Mouse (Mus musculus): Measurements from ENCODE around the gene Nagk.
"Not testable (repeated sequence)": the region's sequence is repeated elsewhere in the genome, so short reads cannot be mapped to it uniquely, and the experiment has no call there.

Nagk gene

DNA sequence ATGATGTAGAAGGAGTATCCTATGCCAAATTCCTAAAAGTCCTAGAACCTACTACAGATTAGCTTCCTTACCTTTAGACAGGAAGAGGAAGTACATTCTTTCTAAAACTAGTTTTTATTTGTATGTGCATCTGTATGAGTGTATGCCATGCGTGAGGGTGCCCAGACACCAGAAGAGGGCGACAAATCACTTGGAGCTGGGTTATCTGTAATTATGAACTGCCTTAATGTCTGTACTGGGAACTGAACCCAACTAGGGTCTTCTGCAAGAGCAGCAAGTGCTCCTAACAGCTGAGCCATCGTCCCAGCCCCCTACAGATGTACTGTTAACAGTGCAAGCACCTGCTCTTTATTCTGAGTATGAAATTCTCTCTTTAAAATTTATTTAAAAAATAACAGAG, 21.0 kb downstream of the Nagk start:
- in situ Hi-C loops (cut with MboI, MseI) = loop anchor here (25.0 kb wide), 1 partner anchor 1772 kb away; the partner anchor contains the start of gene Alms1

DNA sequence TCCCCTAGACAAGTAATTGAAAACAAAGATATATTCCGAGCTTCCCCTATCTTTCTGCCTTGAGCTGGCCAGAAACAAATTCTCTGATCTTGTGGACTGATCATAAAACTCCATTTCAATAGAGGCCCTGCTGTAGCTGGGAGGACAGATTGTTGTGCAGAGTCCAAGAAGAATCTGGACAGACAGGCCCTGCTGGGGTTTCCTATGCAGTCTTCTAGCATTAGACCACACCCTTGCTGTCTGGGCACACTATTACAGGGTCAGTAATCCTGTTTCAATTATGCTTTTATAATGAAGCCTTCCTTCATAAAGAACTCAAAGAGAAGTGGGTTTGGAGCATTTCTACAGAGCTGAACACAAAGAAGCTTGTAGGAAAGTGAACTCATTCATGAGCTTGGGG, 24.2 kb downstream of the Nagk start:
- in situ Hi-C loops (cut with MboI, MseI) = loop anchor here (25.0 kb wide), 1 partner anchor 1768 kb away; the partner anchor contains the start of gene Alms1

DNA sequence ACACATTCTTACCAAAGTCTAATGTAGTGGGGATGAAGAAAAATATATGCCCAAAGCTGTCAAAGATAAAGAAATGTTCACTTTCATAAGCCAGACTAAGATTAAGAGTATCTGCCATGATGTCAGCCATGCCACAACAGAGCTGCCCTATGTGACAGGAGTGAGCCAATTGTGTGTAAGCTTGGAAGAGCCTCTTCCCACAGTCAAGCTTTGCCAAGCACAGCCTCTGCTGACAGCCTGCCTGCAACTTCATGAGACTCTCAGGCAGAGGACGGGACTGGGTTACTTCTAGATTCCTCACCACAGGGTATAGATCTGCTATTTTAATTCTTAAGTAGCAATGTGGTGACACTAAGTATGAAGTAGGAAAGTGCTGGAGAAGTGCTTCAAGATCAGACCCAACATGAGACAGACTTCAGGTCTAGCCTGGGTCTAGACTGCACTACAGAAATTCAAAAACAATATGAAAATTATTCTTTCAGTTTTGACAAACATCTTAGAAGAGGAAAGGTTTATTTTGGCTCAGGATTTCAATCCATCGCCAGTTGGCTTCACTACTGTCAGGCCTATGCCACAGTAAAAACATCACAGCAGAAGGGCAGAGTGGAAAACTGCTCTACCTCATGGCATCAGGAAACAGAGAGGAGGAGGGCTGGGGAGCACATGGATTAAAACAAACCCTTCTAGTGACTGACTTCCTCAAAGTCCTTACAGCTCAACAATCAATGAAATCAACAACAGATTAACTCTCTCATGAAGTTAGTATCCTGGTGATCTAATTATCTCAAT, 26.1 kb downstream of the Nagk start:
- in situ Hi-C loops (cut with MboI, MseI) = loop anchor here (25.0 kb wide), 1 partner anchor 1766 kb away; the partner anchor contains the start of gene Alms1

DNA sequence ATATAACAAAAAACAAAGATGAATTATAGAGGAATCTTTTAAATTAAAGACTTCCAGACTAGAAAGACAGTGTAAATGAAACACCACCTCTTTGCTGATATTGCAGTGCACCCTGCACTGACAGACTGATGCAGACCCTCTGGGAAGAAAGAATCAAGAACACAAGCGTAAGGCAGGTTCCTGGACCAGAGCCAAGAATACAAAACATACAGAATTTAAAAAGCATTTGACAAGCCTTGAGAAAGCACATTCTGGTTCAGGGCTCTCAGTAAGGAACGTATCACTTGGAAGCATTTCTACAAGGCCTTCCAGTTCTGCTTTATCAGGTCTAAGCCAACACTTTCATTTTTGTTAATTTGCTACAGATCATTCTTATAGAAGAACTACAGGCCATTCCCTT, 27.1 kb downstream of the Nagk start:
- in situ Hi-C loops (cut with MboI, MseI) = loop anchor here (25.0 kb wide), 1 partner anchor 1765 kb away; the partner anchor contains the start of gene Alms1

DNA sequence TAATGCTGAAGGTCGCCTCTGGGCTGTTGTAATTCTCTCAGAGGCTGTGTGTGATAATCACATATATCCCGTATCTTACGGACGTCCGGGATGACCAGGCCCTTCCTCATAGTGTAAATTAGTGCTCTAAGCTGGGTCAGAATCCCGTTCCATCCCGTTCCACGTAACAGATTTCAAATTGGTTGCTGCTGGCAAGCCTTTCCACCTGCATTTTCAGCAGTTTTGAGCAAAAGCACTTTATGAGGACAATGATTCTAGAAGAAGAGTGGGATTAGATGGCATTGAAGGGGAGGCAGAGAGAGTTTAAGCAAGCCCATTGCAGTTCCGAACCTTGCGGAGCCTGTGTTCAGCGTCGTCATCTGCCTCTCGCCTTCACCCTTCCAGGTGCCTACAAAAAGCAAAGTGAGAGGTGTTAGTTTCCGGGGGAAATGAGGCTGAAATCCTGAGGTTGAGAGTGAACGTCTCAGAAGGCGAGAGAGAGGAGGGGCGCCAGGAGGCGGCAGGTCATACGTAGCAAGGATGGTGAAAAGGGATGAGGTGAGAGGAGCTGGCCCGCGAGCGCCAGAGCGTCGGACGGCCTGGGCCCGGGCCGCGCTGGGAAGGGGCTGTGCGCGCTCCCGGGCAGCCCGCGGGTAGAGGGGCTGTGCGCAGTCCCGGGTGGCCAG, 36.3 kb downstream of the Nagk start:
- in situ Hi-C loops (cut with MboI, MseI) = no loop called here

DNA sequence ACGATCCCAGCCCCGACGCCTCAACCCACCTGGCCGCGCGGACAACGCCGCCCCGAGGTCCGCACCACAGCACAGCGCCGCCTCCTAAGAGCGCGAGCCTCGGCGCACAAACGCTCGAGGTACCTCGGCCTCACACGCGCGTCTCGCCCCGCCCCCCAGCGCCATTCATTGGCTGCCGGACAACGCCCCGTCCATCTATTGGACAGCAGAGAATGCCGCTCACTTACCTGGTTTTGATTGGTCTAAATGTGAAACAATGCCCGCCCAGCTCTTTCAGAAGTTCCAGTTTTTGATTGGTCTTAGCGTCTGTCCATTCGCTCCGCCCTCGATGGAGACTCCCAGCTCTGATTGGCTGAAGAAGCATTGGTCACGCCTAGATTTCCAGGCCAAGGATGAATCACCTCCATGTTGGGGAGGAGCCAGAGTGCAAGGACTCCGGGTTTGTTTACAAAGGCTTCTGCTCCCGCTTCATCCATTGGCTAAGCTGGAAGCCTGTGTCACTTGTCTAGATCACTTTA, 36.9 kb downstream of the Nagk start, which contains the start of gene Paip2b:
TSS of gene Paip2b (minus strand) at position 136 of the 518 bp plus-strand sequence.
- in situ Hi-C loops (cut with MboI, MseI) = no loop called here

DNA sequence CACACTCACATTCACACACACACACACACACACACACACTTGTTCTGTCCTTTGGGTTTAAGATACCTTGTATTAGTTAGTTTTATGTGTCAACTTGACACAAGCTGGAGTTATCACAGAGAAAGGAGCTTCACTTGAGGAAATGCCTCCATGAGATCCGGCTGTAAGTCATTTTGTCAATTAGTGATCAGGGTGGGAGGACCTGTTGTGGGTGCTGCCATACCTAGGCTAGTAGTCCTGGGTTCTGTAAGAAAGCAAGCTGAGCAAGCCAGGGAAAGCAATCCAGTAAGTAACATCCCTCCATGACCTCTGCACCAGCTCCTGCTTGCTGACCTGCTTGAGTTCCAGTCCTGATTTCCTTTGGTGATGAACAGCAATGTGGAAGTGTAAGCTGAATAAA, 37.6 kb downstream of the Nagk start:
- in situ Hi-C loops (cut with MboI, MseI) = not testable (repeated sequence)

DNA sequence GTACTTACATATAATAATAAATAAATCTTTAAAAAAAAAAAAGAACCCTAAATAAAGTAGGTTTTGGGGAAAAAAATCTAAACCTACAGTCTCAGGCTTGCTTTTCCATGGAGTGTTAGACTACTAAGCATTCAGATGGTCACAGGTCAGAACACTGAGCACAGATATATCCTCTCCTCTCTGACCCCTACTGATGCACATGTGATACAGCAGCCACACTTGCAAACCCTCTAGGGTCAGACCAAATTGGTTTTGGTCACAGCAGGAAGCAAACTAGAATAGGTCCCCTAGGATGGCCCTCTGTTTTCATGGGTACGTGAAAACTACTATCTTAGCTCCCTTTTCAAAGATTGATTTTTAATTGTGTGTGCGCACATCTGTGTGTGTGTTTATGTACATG, 42.0 kb downstream of the Nagk start:
- in situ Hi-C loops (cut with MboI, MseI) = no loop called here

DNA sequence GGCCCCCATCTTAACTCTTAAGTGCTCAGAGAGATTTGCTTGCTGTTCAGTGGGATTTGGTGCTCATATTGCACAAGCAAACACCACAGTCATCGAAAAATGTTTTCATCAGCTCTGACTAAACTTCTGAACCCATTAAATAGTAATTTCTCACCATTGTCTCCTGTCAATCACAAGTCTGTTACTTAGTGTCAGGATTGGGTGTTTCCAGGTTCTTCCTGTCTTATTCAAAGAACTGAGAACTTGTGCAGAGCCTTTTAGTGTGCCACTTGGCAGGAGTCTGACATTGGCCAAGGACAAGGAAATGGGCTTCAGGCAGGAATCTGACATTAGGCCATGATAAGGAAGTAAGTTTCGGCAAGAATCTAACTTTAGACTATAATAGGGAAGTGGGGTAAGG, 43.3 kb downstream of the Nagk start:
- in situ Hi-C loops (cut with MboI, MseI) = no loop called here

DNA sequence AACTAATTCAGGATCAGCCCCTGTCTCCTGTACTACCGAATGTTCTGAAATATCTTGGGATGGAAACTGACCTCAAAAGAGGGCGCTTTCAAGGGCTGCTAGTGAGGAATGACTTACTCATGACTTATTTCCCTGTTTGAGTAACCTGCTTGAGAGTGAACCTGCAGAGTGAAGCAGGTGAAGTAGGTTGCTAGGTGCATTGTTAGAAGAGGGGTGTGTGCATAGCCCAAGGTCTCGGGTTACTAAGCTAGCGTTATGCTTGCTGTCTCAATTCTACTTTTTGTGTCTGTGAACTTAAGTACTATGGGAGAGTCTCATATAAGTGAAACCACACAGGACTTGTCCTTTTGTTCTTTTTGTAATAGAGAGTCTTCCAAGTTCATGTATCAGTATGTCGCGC, 45.3 kb downstream of the Nagk start:
- in situ Hi-C loops (cut with MboI, MseI) = no loop called here

DNA sequence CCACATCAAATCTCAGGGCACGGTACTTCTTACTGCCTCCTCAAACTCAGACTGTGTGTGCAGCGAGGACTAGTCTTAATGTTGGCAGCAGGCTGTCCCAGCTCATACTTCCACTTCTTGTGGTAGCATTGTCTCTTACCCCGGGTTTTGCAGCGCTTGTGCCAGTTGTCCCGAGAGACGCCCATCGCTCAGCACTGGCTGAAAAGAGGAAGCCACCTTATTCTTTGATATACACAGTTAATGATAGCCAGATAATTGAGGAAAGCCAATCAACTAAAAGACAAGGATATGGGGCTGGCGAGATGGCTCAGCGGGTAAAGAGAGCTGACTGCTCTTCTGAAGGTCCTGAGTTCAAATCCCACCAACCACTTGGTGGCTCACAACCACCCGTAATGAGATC, 50.1 kb downstream of the Nagk start:
- in situ Hi-C loops (cut with MboI, MseI) = no loop called here

DNA sequence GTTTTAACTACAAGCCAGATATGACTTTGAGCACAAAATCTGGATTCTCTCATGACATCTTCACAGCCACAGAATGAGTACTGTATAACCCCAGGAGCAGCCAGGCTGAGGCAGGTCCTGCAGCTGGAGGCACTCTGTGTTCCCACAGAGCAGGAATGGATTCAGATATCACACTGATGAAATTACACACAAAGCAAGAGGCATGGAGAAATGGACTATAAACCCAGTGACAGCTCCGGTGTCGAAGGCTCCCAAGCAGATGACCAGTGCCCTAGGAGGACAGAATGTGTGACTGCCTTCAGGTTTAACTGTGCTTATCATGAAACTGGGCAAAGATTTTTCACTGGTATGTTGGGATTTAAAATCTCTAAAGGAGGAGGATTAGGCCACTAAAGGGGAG, 51.4 kb downstream of the Nagk start:
- in situ Hi-C loops (cut with MboI, MseI) = no loop called here

DNA sequence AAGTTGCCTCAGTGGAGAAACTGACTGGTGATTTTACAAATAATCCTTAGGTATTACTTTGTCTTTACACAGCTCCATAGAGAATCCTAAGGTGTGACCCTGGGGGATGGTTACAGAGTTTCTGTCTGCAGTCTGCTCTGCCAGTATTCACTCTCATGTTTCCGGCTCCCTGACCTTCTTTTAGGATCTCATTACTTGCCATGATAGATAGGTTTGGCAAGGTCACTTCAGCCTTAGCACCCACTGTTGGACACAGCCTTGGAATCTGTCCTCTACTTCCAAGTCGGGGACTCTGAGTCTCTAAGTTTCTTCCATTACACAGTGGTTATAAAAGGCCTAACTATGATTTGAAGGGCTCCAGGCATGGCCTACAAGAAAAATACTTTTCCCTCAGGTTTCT, 54.7 kb downstream of the Nagk start:
- in situ Hi-C loops (cut with MboI, MseI) = no loop called here
